Mouse (Mus musculus) retina, postnatal 1 day (tissue): ENCODE results near the gene Rpain.
A peak's percentile ranks its signal among the peaks of the same experiment; 100 is the strongest.

ENCODE experiments used
- DNase-seq: peaks from one replicate; pipeline ENCODE4 v3.0.0-alpha.2; 2012

Gene Rpain

GRCm38 (mm10) chr11:71003611-71004315 lies 33.8 kb downstream of the Rpain start:
- no peak for DNase-seq

GRCm38 (mm10) chr11:71004316-71004773 lies 34.3 kb downstream of the Rpain start, which contains the start of gene Dhx33:
Dhx33 (minus strand) TSS chr11:71004437.
- DNase-seq = peak; percentile 99

- peak; percentile 16 for DNase-seq
Measured at GRCm38 (mm10) chr11:71005046-71005445, 35.0 kb downstream of the Rpain start.

- no peak for DNase-seq
Measured at GRCm38 (mm10) chr11:71007026-71007425, 37.0 kb downstream of the Rpain start.

- DNase-seq = no peak
Measured at GRCm38 (mm10) chr11:71007831-71008230, 37.8 kb downstream of the Rpain start.

- no peak for DNase-seq
Measured at GRCm38 (mm10) chr11:71008321-71008720, 38.3 kb downstream of the Rpain start.

GRCm38 (mm10) chr11:71012743-71013142 lies 42.7 kb downstream of the Rpain start:
- no peak for DNase-seq

- DNase-seq = no peak
Measured at GRCm38 (mm10) chr11:71017051-71017450, 47.0 kb downstream of the Rpain start.

GRCm38 (mm10) chr11:71018416-71019200 lies 48.6 kb downstream of the Rpain start:
- DNase-seq = no peak

GRCm38 (mm10) chr11:71019201-71020068 lies 49.4 kb downstream of the Rpain start, which contains the start of the genes Mis12 and Derl2:
Mis12 (plus strand) TSS chr11:71019611.
Derl2 (minus strand) TSS chr11:71019841.
- peak; percentile 100 for DNase-seq
